Mouse (Mus musculus) frontal cortex, postnatal 10 days (tissue): ENCODE results near the gene Hoxb5.

Source experiments
- DNase-seq, 2 experiments: peaks; one replicate each; pipeline ENCODE4 v3.0.0; 2022; ENCODE audit warnings: low spot score in 2 of 2, mixed read lengths in 1 of 2

Gene Hoxb5

DNA sequence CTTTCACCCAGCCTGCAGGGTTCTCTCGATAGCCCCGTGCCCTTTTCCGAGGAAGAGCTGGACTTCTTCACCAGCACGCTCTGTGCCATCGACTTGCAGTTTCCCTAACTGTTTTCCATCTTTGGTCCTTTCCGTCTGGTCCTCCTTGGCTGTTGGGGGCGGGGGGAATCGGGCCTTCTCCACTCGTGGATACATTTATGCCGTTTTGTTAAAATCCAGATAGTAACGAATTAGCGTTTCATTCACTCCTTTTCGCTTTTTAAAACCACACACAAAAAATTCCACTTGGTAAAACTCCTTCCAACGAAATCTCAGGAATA is 50.3 kb downstream of the Hoxb5 start:
- no peak for DNase-seq

DNA sequence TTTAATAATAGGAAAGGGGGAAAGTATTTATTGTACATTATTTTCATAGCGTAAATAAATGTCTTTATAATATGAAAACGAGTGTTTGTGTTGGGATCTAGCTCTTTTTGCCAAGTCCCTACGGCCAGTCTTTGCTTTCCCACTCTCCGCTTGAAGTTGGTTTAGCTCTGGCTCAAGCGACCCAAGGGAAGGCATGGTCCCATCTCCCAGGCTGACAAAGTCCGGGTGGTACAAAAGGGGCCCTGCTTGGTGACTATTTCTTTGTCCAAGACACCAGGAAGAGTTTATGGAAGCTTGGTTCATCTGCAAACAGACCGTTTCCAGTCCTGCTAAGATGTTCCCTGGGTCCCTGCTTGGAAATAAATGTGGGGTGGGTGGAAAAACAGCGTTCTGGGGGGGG is 50.8 kb downstream of the Hoxb5 start:
- DNase-seq = no peak

DNA sequence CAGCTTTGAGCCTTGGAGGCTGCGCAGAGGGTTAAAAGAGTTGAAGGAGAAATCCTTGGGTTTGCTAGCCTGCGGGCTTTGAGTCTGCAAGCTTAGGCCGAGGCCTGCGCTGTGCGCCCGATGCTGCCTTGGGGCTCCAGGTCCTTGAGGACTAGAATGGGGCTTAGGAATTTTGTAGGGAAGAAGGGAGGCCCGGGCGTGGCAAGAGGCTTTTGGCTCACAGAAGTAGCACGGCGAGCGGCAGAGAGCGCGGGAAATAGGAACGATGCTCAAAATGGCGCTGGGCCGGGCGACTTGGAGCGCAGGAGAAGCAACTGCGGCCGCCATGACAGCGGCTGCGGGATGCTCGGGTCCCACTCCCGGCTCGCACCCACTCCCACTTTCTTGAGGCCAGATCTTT is 51.2 kb downstream of the Hoxb5 start:
- no peak for DNase-seq

GRCm38 (mm10) chr11:96354801-96355311 is 51.7 kb downstream of the Hoxb5 start:
- DNase-seq = no peak
